Mouse (Mus musculus) brown adipose tissue, adult 24 weeks (tissue): ENCODE measurements around the gene Fam193a. TPM values are rescaled to one million over a fixed set of nuclear protein-coding genes. Genes with fewer than 3 reads are reported as not detected.

Experiments used
- H3K27ac ChIP-seq: fragments of 200-500 bp; replicated peaks from 2 replicates; pipeline ENCODE4 v1.5.1; 2012; ENCODE audit warnings: low read depth, mild to moderate bottlenecking, low read length
- H3K4me1 ChIP-seq: fragments of 200-500 bp; 2 replicates; pipeline ENCODE4 v1.6.1; 2012; ENCODE audit warnings: low read length, mixed read lengths; ENCODE audit not compliant: control insufficient read depth, insufficient read depth, insufficient read length
- H3K4me3 ChIP-seq: fragments of 200-500 bp; 2 replicates; pipeline ENCODE4 v1.5.1; 2012; ENCODE audit warnings: low read depth, mild to moderate bottlenecking, low read length, moderate library complexity; ENCODE audit not compliant: insufficient read depth
- polyA plus RNA-seq: library from polyadenylated mRNA; stranded (reverse); fragments of >200 nt; gene quantifications from 2 replicates; pipeline ENCODE4 v1.2.4, GENCODE M21; 2012; ENCODE audit not compliant: missing spikeins, insufficient read depth, insufficient read length

The Fam193a gene
- polyA plus RNA-seq, 1 experiment = 7.2 TPM

DNA sequence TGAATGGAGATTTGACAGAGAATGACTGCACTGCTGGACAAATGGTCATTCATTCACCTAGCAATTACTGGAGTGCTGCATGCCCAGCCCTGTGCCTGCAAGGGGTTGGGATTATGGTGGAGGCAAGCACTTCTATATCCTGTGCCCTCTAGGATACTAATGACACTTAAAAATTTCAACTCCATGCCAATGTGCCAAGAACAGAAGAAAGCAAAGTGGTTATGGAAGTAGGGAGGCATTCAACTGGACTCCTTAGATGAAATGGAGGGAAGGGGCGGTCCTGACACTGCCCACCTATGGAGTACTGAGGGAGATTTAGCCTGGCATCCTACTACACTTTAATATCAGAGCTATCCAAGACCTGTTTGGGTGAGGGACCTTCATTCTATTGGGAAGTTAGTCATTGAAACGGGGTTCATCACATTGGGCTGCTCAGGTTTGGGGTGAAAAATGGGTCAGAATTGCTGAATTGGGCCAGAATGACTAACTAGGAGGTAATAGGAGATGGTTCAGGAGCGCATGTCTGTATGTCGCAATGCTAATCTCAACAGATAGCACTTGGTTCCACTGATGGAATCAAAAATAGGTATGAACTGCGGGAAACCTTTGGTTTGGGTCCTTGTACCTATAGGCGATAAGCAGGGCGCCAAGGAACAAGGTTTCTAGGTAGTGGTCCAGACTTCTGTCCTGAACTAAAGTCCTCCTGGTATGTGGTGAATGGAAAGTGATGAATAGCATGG, 1.0 kb upstream of the Fam193a start:
- H3K27ac ChIP-seq = peak overlapping the region; percentile 96
- H3K4me3 ChIP-seq = peak overlapping the region; percentile 82
- H3K4me1 ChIP-seq = peaks cover 11% of the 10 kb centered on the region; the same call in 1 of the 2 replicates

DNA sequence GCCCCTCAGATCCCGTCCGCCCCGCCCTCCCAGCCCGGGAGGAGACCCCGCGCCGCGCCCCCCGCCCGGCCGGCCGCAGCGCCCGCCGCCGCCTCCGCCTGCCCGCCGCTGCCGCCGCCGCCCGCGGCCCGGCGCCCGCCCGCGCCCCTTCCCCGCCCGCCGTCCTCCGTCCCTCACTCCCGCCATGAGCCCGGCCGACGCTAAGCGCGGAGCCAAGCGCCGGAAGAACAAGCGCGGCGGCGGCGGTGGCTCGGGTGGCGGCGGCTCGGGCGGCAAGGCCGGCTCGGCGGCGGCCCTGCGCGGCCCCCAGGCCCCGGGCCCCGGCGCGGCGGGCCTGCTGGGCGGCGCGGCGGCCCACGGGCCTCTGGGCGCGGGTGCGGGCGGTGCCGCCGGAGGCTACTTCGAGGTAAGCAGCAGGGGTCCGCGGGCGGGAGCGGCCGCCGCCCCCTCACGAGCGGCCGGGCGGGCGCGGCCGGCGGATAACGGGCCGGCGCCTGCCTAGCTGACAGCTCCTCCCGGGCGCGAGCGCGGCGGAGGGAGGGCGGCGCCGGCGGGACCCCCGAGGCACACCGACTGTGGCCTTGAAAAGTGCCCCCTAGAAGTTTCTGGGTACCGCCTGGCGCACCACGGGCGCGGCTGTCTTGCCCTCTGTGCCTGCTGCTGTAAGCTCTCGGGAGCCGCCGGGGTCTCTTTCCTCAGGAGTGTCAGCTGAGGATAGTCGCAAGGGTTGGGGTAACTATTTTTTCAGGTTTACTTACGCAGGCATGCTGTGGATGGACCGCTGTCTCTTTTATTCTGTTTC, 490 bp downstream of the Fam193a start:
- H3K4me1 ChIP-seq = peaks cover 13% of the 10 kb centered on the region; the same call in 1 of the 2 replicates
- H3K27ac ChIP-seq = peak overlapping the region; percentile 39
- peak overlapping the region; percentile 82 for H3K4me3 ChIP-seq

DNA sequence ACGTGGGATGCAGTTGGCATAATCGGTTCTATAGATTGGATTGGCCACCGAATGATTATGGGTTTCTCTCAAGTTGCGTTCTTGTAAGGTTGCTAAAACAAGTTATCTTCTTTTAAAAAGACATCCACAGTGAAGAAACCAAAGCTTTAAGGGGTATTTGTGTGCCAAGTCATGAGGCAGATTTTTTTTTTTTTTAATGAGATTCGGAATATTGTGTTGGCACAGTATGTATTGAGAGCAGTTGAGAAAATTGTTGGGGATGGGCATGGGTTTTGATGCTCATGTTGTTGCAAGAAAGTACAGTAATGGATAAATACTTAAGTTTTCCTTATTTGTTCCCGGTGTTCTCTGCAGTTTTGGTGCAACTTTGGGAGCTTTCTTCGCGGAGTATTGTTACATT, 1.1 kb downstream of the Fam193a start:
- H3K4me3 ChIP-seq = peak overlapping the region; percentile 82
- H3K4me1 ChIP-seq = peaks cover 13% of the 10 kb centered on the region; the same call in 1 of the 2 replicates
- peak overlapping the region; percentile 39 for H3K27ac ChIP-seq

DNA sequence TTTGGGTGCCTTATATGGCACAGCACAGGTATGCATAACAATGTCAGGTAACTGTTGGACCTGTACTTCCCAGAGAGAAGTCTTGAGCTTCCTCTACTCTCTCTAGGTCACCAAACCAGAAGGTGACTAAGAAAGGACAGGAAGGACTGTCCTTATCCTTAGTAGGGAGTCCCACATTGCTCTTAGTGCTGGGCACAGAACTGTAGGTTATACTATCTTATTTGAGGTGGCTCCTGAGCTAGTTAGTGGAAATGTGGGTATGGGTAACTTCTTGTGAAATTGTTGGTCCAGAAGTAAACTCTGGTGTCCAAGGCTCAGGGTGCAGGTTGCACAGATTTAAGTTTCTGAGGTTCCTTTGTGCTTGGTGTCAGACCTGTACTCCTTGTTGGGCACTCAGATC, 2.4 kb downstream of the Fam193a start:
- Histone ChIP-seq H3K4me1 (peaks cover 15% of the 10 kb centered on the region), H3K4me3 (peak overlapping the region; percentile 17; the same call in 1 of the 2 replicates), H3K27ac (no peak overlapping the region)

DNA sequence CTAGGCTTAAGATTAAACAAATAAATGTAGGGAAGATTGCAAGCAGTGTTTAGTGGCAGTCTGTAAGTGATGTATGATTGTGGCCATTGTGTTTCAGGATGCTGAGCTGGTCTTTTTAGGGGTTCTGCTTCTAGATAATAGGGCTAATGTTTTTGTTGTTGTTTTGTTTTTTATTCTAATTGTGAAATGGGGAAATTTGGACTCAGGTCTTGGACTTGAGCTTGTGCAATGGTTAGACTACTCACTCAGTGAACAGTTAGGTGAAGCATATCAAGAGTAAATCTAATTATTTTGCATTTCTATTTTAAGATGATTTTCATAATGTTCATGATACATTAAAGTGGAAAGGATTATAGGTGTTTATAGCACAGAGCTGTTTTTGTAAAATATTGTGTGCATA, 2.8 kb downstream of the Fam193a start:
- Histone ChIP-seq H3K27ac (no peak overlapping the region), H3K4me1 (peaks cover 15% of the 10 kb centered on the region), H3K4me3 (no peak overlapping the region)

DNA sequence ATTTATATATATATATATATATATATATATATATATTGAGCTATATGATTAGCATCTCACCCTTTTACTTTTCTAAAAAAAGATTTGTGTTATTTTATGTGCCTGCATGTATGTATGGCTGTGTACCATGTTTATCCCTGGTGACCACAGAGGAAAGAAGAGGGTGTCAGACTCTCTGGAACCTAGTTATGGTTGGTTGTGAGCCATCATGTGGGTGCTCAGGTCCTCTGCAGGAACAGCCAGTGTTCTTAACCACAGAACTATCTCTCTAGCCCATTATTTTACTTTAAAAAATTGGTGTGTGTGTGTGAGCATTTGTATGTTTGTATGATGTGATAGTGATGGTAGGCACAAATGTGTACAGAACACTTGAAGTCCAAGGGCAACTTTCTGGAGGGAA, 9.1 kb downstream of the Fam193a start:
- no peak overlapping the region for H3K27ac ChIP-seq
- peaks cover 4% of the 10 kb centered on the region for H3K4me1 ChIP-seq
- H3K4me3 ChIP-seq = no peak overlapping the region

DNA sequence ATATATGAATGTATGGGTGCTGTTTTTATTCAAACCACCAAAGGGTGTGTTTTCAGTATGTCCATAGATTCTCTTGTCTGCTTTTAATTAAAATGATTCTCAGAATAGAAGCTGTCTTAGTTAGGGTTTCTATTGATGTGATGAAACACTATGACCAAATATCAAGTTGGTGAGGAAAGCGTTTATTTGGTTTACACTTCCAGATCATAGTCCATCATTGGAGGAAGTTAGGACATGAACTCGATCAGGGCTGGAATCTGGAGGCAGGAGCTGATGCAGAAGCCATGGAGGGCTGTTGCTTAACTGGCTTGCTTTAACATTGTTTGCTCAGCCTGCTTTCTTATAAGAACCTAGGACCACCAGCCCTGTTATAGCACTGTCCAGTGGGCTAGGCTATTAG, 12.0 kb downstream of the Fam193a start:
- no peaks in the 10 kb centered on the region; the same call in 1 of the 2 replicates for H3K4me1 ChIP-seq
- no peak overlapping the region for H3K4me3 ChIP-seq
- H3K27ac ChIP-seq = no peak overlapping the region

DNA sequence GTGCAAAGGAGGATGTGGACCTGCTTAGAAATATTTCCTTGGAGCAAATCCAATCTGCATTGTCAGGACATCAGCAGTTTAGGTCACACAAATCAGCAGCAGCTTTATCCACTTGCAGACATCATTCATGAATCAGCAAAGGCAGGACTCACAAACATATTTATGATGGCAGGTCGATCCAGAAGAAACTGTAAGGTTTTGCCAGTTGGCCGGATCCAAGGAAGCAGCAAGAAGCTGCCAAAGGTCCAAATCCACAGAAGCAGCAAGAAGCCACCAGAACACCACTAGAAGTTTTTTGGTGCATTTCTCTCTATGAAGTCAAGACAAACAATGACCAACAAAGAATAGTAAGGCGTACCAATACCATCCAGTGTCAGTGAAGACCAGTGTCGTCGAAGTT, 15.9 kb downstream of the Fam193a start:
- Histone ChIP-seq H3K4me1 (no peaks in the 10 kb centered on the region), H3K4me3 (no peak overlapping the region), H3K27ac (no peak overlapping the region)

DNA sequence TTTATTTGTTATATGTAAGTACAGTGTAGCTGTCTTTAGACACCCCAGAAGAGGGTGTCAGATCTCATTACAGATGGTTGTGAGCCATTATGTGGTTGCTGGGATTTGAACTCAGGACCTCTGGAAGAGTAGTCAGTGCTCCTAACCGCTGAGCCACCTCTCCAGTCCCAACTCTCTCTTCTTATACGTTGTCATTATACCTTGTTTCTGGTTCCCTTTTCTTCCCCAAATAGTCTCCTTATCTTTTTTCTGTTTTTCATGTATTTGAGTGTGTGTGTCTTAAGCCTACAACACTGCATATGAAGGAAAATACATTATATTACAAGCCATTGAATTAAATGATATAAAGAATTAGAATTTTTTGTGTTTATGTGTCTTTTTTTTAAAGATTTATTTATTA, 17.0 kb downstream of the Fam193a start:
- Histone ChIP-seq H3K4me3 (no peak overlapping the region), H3K27ac (no peak overlapping the region), H3K4me1 (no peaks in the 10 kb centered on the region)

DNA sequence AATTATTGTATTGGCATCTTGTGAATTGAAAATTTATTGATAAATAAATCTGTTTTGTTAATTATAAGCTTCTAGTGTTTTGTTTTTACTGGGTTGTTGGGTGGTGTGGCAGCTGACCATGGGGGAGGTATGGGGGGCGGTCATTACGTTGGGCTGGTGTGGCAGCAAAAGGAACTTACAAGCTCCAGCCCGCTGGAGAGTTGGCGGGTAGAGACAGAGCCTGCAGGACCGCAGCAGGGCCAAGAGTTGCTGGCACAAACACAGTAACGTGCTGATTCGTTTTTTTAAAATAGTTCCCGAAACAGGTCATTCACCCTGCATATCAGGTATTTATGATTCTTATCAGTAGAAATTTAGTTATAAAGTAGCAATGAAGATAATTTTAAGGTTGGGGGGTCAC, 23.5 kb downstream of the Fam193a start:
- Histone ChIP-seq H3K27ac (no peak overlapping the region), H3K4me3 (no peak overlapping the region), H3K4me1 (peaks cover 4% of the 10 kb centered on the region; the same call in 1 of the 2 replicates)

DNA sequence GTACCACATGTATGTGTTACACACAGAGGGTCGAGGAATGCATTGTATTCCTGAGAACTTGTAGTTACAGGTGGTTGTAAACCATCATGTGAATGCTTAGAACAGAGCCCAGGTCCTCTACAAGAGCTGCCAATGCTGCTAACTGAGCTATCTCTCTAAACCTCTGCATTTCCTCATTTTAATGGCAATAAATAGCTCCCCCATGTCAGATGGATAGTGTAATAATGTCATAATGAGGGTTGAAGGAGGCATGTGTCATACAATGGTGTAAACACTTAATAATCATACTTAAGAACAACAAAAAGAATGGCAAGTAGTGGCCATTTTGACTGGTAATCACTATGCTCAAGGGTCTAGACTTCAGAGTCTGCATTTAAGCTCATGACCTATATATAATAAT, 25.6 kb downstream of the Fam193a start:
- Histone ChIP-seq H3K27ac (no peak overlapping the region), H3K4me3 (no peak overlapping the region), H3K4me1 (peaks cover 7% of the 10 kb centered on the region)

DNA sequence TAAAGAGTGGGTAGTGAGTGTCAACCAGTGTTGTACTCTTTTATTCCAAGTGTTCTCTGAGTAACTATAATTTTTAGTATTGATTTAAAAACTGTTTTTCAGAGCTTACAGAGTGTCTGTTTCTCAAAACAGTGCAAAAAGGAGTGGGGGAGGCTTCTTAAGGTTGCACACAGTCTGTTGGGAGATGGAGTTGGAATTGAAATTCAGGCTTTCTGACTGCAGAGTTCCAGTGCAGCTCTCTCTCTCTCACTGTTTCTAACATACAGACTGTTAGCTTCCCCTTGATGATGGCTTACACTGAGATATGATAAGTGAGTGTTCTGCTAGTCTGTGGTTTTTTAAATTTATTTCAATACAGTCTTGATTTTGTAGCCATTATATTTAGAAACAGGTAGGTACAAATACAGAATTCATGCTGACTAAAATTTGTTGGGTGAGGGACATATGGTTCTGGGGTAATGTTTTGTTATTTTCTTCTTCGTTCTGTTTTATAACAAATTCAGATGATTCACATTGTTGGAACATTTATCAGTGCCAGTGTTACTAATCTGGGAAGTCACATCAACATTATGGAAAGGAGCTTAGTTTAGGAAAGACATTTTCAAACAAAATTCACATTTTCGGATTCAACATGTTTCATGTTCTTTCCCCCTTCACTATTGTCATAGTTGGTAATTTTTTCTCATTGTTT, 26.3 kb downstream of the Fam193a start:
- no peak overlapping the region for H3K27ac ChIP-seq
- H3K4me1 ChIP-seq = peaks cover 7% of the 10 kb centered on the region
- H3K4me3 ChIP-seq = no peak overlapping the region

DNA sequence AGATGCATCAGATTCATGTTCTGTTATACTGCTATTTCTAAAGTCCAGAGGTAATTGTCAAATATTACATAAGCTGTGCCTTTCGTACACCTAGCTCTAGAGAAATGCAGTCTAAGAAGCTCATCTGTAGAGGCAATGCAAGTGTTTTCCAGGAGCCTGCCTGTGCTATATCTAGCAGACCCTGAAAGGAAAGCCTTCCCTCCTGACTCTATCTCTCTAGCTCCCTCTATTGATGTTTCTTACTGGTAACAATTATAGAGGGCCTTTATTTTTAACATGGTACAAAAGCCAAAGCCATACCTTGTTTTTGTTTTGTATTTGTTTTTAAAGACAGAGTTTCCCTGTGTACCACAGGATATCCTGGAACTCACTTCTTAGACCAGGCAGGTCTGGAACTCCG, 28.1 kb downstream of the Fam193a start:
- peaks cover 7% of the 10 kb centered on the region for H3K4me1 ChIP-seq
- H3K27ac ChIP-seq = no peak overlapping the region
- no peak overlapping the region for H3K4me3 ChIP-seq

DNA sequence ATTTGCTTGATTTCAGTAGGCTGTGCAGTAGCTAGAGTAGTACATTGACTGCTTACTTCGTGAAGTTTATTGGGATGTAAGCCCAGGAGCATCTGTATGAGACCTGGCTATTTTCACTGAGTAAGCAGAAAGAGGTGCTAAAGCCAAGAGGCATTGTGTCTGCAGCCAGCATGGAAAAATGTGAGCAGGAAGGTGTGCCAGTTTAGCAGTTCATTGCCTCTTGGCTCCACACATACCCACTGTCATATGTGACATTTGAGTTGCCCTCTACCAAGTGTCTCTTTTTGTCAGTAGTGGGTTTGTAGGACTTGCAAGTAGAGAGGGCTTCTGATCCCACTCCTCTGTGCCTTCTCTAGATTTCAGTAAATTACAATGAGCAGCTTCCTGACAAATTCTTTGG, 28.6 kb downstream of the Fam193a start:
- H3K4me1 ChIP-seq = peaks cover 6% of the 10 kb centered on the region
- no peak overlapping the region for H3K4me3 ChIP-seq
- H3K27ac ChIP-seq = no peak overlapping the region

DNA sequence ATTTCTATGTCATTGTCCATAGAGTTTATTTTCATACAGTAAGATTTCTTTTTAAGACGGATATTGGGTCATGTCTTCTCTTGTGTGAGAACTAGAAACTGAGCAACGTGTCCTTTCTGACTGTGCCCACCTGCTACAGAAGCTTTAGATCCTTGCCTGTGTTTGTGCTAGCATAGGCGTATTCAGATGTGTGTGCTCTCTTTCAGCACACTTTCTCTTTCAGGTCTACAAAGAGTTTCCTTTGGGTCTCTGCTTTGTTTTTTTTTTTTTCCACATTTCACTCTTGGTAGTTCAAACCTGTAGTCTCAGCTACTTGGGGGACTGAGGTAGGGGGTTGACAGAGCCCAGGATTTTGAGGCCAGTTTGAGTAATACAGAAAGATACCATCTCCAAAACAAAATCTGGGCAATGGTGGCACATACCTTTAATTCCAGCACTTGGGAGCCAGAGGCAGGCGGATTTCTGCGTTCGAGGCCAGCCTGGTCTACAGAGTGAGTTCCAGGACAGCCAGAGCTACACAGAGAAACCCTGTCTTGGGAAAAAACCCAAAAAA, 37.7 kb downstream of the Fam193a start:
- no peak overlapping the region for H3K4me3 ChIP-seq
- H3K27ac ChIP-seq = no peak overlapping the region

More for the DNA sequence above, 37.7 kb downstream of the Fam193a start:
- peaks cover 11% of the 10 kb centered on the region for H3K4me1 ChIP-seq
